Mouse (Mus musculus) ES-E14 (cell line): ENCODE data around the gene Palm. TPM values are rescaled to one million over a fixed set of nuclear protein-coding genes. Genes with fewer than 3 reads are reported as not detected.
A peak's percentile ranks its signal among the peaks of the same experiment; 100 is the strongest.

ENCODE experiments used
- DNase-seq: peaks from one replicate; pipeline ENCODE4 v3.0.0-alpha.2; 2013; ENCODE audit warnings: low read depth, low spot score
- H3K27ac ChIP-seq: 2 replicates; pipeline ENCODE4 v1.5.1; 2012; ENCODE audit warnings: low read depth, mild to moderate bottlenecking, low read length, moderate library complexity, mixed read lengths; ENCODE audit not compliant: poor library complexity, insufficient read depth, severe bottlenecking
- H3K36me3 ChIP-seq: 2 replicates; pipeline ENCODE4 v1.6.1; 2012; ENCODE audit warnings: mild to moderate bottlenecking, low read length, moderate library complexity, mixed read lengths; ENCODE audit not compliant: control insufficient read depth, poor library complexity, insufficient read depth, severe bottlenecking
- H3K4me1 ChIP-seq, 2 experiments: fragments of 150-350 bp in 1 of 2; sonication (generic) in 1 of 2; 2 replicates each; pipeline ENCODE4 v1.6.1; 2012; ENCODE audit warnings: low read length in 2 of 2, mild to moderate bottlenecking in 1 of 2, mixed read lengths in 1 of 2; ENCODE audit not compliant: control insufficient read depth in 2 of 2, insufficient read depth in 2 of 2, poor library complexity in 1 of 2
- H3K4me3 ChIP-seq, 2 experiments: fragments of 150-350 bp in 1 of 2; sonication (generic) in 1 of 2; 2 replicates each; pipeline ENCODE4 v1.5.1; 2012; ENCODE audit warnings: low read length in 2 of 2, low read depth in 1 of 2, mild to moderate bottlenecking in 1 of 2, mixed read lengths in 1 of 2; ENCODE audit not compliant: insufficient read depth in 1 of 2, poor library complexity in 1 of 2, severe bottlenecking in 1 of 2
- H3K9ac ChIP-seq: 2 replicates; pipeline ENCODE4 v1.6.1; 2012; ENCODE audit warnings: low read depth, mild to moderate bottlenecking, low read length, mixed read lengths; ENCODE audit not compliant: poor library complexity, insufficient read depth, severe bottlenecking
- H3K9me3 ChIP-seq: fragments of 150-350 bp; sonication (generic); 2 replicates; pipeline ENCODE4 v1.6.1; 2012; ENCODE audit warnings: low read depth, mild to moderate bottlenecking, low read length; ENCODE audit not compliant: control insufficient read depth, insufficient read depth
- CHD2 ChIP-seq: IDR thresholded peaks from 2 replicates; pipeline ENCODE4 v1.6.1; 2014; ENCODE audit warnings: mild to moderate bottlenecking, low read depth, low read length, inconsistent platforms
- HCFC1 ChIP-seq: IDR thresholded peaks from 2 replicates; pipeline ENCODE4 v1.6.1; 2012; ENCODE audit warnings: low read length, inconsistent platforms, borderline replicate concordance; ENCODE audit not compliant: insufficient read depth
- MAFK ChIP-seq: IDR thresholded peaks from 2 replicates; pipeline ENCODE4 v1.6.1; 2014; ENCODE audit warnings: mild to moderate bottlenecking, low read depth, low read length, inconsistent platforms; ENCODE audit not compliant: insufficient read depth
- ZC3H11A ChIP-seq: IDR thresholded peaks from 2 replicates; pipeline ENCODE4 v1.6.1; 2012; ENCODE audit warnings: low read depth, mild to moderate bottlenecking, inconsistent platforms, low read length, borderline replicate concordance
- ZNF384 ChIP-seq: IDR thresholded peaks from 2 replicates; pipeline ENCODE4 v1.6.1; 2012; ENCODE audit warnings: low read depth, low read length, inconsistent platforms
- in situ Hi-C, 2 experiments: fragments of 600-800 bp; cut with MboI; formaldehyde crosslinking; loops; one replicate each; pipeline ENCODE4 v1.15.1; 2025; ENCODE audit warnings: low sequenced_read_pairs in 2 of 2, inconsistent platforms in 1 of 2; ENCODE audit not compliant: unreplicated experiment in 2 of 2
- total RNA-seq: library from RNA; depleted of rRNA; stranded (reverse); fragments of 300-350 nt; gene quantifications from 2 replicates; pipeline ENCODE4 v1.2.3, GENCODE M21; 2012

The Palm gene
- total RNA-seq, 1 experiment = 10.7 TPM

- Histone ChIP-seq H3K4me1 (peaks cover 2 to 4% of the 10 kb centered on the region in 2 experiments; a peak in 3 of 4 replicates), H3K27ac (no peak overlapping the region), H3K9ac (no peak overlapping the region), H3K9me3 (no peaks in the 10 kb centered on the region), H3K36me3 (no peaks in the 10 kb centered on the region), H3K4me3 (no peak overlapping the region)
- no peak for DNase-seq
- in situ Hi-C loops = no loop called here
- TF ChIP-seq MAFK (no peak), ZNF384 (no peak), CHD2 (no peak), HCFC1 (no peak), ZC3H11A (no peak)
Observed at GRCm38 (mm10) chr10:79838151-79838550, 44.8 kb downstream of the Palm start.

GRCm38 (mm10) chr10:79840091-79840490 is 46.7 kb downstream of the Palm start:
- no peak overlapping the region for H3K9ac ChIP-seq

GRCm38 (mm10) chr10:79840644-79841551 is 47.5 kb downstream of the Palm start:
- peaks cover 2 to 8% of the 10 kb centered on the region in 2 experiments; a peak in 3 of 4 replicates for H3K4me1 ChIP-seq
- TF ChIP-seq HCFC1 (peak; percentile 38; the same call in 1 of the 2 replicates), CHD2 (peak; percentile 65; the same call in 1 of the 2 replicates), MAFK (0 out of 2 replicates have a peak, but pooled peaks have one; percentile 30), ZC3H11A (no peak), ZNF384 (peak; percentile 98)
- in situ Hi-C loops = no loop called here

More at GRCm38 (mm10) chr10:79840091-79840490, 46.7 kb downstream of the Palm start:
- no peak for TF ChIP-seq HCFC1
- no peak for TF ChIP-seq CHD2
- TF ChIP-seq ZNF384 = no peak
- TF ChIP-seq ZC3H11A = no peak
- no peak for TF ChIP-seq MAFK
- Histone ChIP-seq H3K4me1 (peaks cover 2 to 8% of the 10 kb centered on the region in 2 experiments; a peak in 3 of 4 replicates), H3K27ac (peak overlapping the region; percentile 59; the same call in 1 of the 2 replicates), H3K4me3 (peak overlapping the region in 1 of 2 experiments; percentile 2; a peak in 1 of 4 replicates), H3K9me3 (no peaks in the 10 kb centered on the region), H3K36me3 (no peaks in the 10 kb centered on the region)
- in situ Hi-C loops = no loop called here
- no peak for DNase-seq

GRCm38 (mm10) chr10:79842322-79842721 is 49.0 kb downstream of the Palm start:
- H3K9me3 ChIP-seq = no peaks in the 10 kb centered on the region
- H3K4me1 ChIP-seq = peaks cover 2 to 8% of the 10 kb centered on the region in 2 experiments; a peak in 3 of 4 replicates
- no peak overlapping the region; the same call in 1 of the 2 replicates for H3K27ac ChIP-seq
- H3K36me3 ChIP-seq = no peaks in the 10 kb centered on the region
- no peak for DNase-seq
- in situ Hi-C loops = no loop called here
- H3K9ac ChIP-seq = no peak overlapping the region
- no peak for TF ChIP-seq MAFK
- no peak for TF ChIP-seq CHD2
- TF ChIP-seq ZNF384 = no peak
- TF ChIP-seq ZC3H11A = no peak
- no peak for TF ChIP-seq HCFC1
- no peak overlapping the region for H3K4me3 ChIP-seq

More at GRCm38 (mm10) chr10:79840644-79841551, 47.5 kb downstream of the Palm start:
- Histone ChIP-seq H3K27ac (peak overlapping the region; percentile 59), H3K9me3 (no peaks in the 10 kb centered on the region), H3K36me3 (no peaks in the 10 kb centered on the region), H3K4me3 (peak overlapping the region; percentile 2 to 13), H3K9ac (no peak overlapping the region)
- peak; percentile 83 for DNase-seq
